10 mouse cellular contexts compared by ENCODE assay signal in genomic region chr14:22114651-22115351, GRCm38 (mm10).
DNase-seq lines count a peak whose midpoint lies in the region; ATAC-seq and TF ChIP-seq lines count a peak whose summit lies in the region.
"Had no signal": no experiment of that assay in that cellular context is flagged by ENCODE, and none has a peak within 500 bp of the region (broad histone marks: within the 10 kb centered on the region; RNA-seq: fewer than 3 reads in every experiment).

No protein-coding gene starts in this region.

- peaks cover 9% of the 10 kb centered on the region for H3K4me1 ChIP-seq in kidney, embryonic 14.5 days (ENCODE audit: control insufficient read depth, insufficient read depth, low read length)
- H3K4me1 ChIP-seq in kidney, adult 2 months (ENCODE audit: control insufficient read depth, insufficient read depth, low read length): no peaks in the 10 kb centered on the region
- H3K4me1 ChIP-seq in embryonic facial prominence, embryonic 10.5 days: peaks cover 59% of the 10 kb centered on the region
- H3K4me1 ChIP-seq in hindbrain, embryonic 13.5 days (replicated peaks): peaks cover 18% of the 10 kb centered on the region
- peaks cover 17% of the 10 kb centered on the region for H3K4me1 ChIP-seq in neural tube, embryonic 12.5 days

- peak; percentile 84 for ATAC-seq in kidney, embryonic 14.5 days (ENCODE audit: low FRiP score, low TSS enrichment)
- ATAC-seq in hindbrain, embryonic 13.5 days (ENCODE audit: low FRiP score): no peak
- no peak for ATAC-seq in neural tube, embryonic 12.5 days (ENCODE audit: low FRiP score, low read depth)

- 22% methylated on average over 18 of the region's 18 CpGs for WGBS in kidney, embryonic 14.5 days
- 65% methylated on average over 18 of the region's 18 CpGs for WGBS in kidney, adult 2 months
- 16% methylated on average over 18 of the region's 18 CpGs for WGBS in embryonic facial prominence, embryonic 10.5 days
- WGBS in hindbrain, embryonic 13.5 days: 13% methylated on average over 18 of the region's 18 CpGs
- 16% methylated on average over 18 of the region's 18 CpGs for WGBS in neural tube, embryonic 12.5 days

- no peaks in the 10 kb centered on the region for H3K36me3 ChIP-seq in kidney, embryonic 14.5 days (ENCODE audit: control insufficient read depth, insufficient read depth, low read length)
- H3K36me3 ChIP-seq in kidney, adult 2 months (ENCODE audit: control insufficient read depth, insufficient read depth, low read length): no peaks in the 10 kb centered on the region
- H3K36me3 ChIP-seq in embryonic facial prominence, embryonic 10.5 days (replicated peaks): no peaks in the 10 kb centered on the region
- no peaks in the 10 kb centered on the region for H3K36me3 ChIP-seq in hindbrain, embryonic 13.5 days
- no peaks in the 10 kb centered on the region for H3K36me3 ChIP-seq in neural tube, embryonic 12.5 days

- TF ChIP-seq CTCF in kidney, adult 2 months (conservative IDR thresholded peaks at IDR 0.05; ENCODE audit: insufficient read depth, insufficient read length, low read depth, low read length): no peak

- no peak overlapping the region for H3K4me3 ChIP-seq in kidney, embryonic 14.5 days (ENCODE audit: low read length)
- no peak overlapping the region for H3K4me3 ChIP-seq in kidney, adult 2 months (ENCODE audit: insufficient read depth, low read depth, low read length)
- H3K4me3 ChIP-seq in embryonic facial prominence, embryonic 10.5 days: no peak overlapping the region
- H3K4me3 ChIP-seq in hindbrain, embryonic 13.5 days: no peak overlapping the region
- no peak overlapping the region for H3K4me3 ChIP-seq in neural tube, embryonic 12.5 days

- H3K27ac ChIP-seq in kidney, embryonic 14.5 days (ENCODE audit: low read depth, low read length): no peak overlapping the region
- no peak overlapping the region for H3K27ac ChIP-seq in kidney, adult 2 months (ENCODE audit: insufficient read depth, low read depth, low read length)
- peak overlapping the region; percentile 60 for H3K27ac ChIP-seq in embryonic facial prominence, embryonic 10.5 days (replicated peaks)
- peak overlapping the region; percentile 5; the same call in 1 of the 2 replicates for H3K27ac ChIP-seq in hindbrain, embryonic 13.5 days
- no peak overlapping the region for H3K27ac ChIP-seq in neural tube, embryonic 12.5 days
- H3K27ac ChIP-seq: macrophage had no signal

- H3K27me3 ChIP-seq in kidney, embryonic 14.5 days (ENCODE audit: control insufficient read depth, insufficient read depth, low read length): peaks cover 5% of the 10 kb centered on the region; the same call in 1 of the 2 replicates
- no peaks in the 10 kb centered on the region for H3K27me3 ChIP-seq in kidney, adult 2 months (replicated peaks; ENCODE audit: control insufficient read depth, insufficient read depth, low read length)
- peaks cover 52% of the 10 kb centered on the region for H3K27me3 ChIP-seq in embryonic facial prominence, embryonic 10.5 days (replicated peaks; ENCODE audit: low read depth, poor library complexity, severe bottlenecking)
- H3K27me3 ChIP-seq in hindbrain, embryonic 13.5 days: peaks cover 11% of the 10 kb centered on the region; the same call in 1 of the 2 replicates
- H3K27me3 ChIP-seq in neural tube, embryonic 12.5 days (replicated peaks): no peaks in the 10 kb centered on the region

- no peak overlapping the region for H3K4me2 ChIP-seq in kidney, embryonic 14.5 days (replicated peaks; ENCODE audit: low read depth, low read length)
- no peak overlapping the region for H3K4me2 ChIP-seq in hindbrain, embryonic 13.5 days
- peak overlapping the region; percentile 20; the same call in 1 of the 2 replicates for H3K4me2 ChIP-seq in neural tube, embryonic 12.5 days (replicated peaks)

- TF ChIP-seq POLR2A in kidney, adult 2 months (IDR thresholded peaks at IDR 0.05; ENCODE audit: low read depth, low read length): no peak

- H3K9ac ChIP-seq in kidney, embryonic 14.5 days (ENCODE audit: low read depth, low read length): no peak overlapping the region
- H3K9ac ChIP-seq in hindbrain, embryonic 13.5 days: no peak overlapping the region
- H3K9ac ChIP-seq in neural tube, embryonic 12.5 days: no peak overlapping the region

- DNase-seq in kidney, adult 2 months: no peak
- peak; percentile 85 for DNase-seq in embryonic facial prominence, embryonic 10.5 days (ENCODE audit: low spot score)
- no peak for DNase-seq in cerebellum, postnatal 10 days
- DNase-seq in spleen, adult 12 weeks (ENCODE audit: low spot score): no peak
- DNase-seq in cerebellum, adult 9-11 months: no peak
- DNase-seq: kidney, postnatal 36 days had no signal

- H3K9me3 ChIP-seq in kidney, embryonic 14.5 days (ENCODE audit: control insufficient read depth, low read length): no peaks in the 10 kb centered on the region
- H3K9me3 ChIP-seq in embryonic facial prominence, embryonic 10.5 days: no peaks in the 10 kb centered on the region
- H3K9me3 ChIP-seq in hindbrain, embryonic 13.5 days: no peaks in the 10 kb centered on the region
- no peaks in the 10 kb centered on the region for H3K9me3 ChIP-seq in neural tube, embryonic 12.5 days

Comparison
In these comparisons a context has a peak if more than half of its experiments do, and no peak if none do; other contexts are left out.
1. H3K27ac ChIP-seq: peak in embryonic facial prominence, embryonic 10.5 days (single experiment) and hindbrain, embryonic 13.5 days (single experiment); none in kidney, embryonic 14.5 days (single experiment), kidney, adult 2 months (single experiment) and neural tube, embryonic 12.5 days (single experiment).